In genomic region chr3:96813106-96813505, GRCm38 (mm10) we compare ENCODE assay signal across 8 mouse cellular contexts. TPM values are rescaled to one million over a fixed set of nuclear protein-coding genes. Genes with fewer than 3 reads are reported as not detected.
DNase-seq lines count a peak whose midpoint lies in the region; ATAC-seq and TF ChIP-seq lines count a peak whose summit lies in the region.

No protein-coding gene starts in this region.

- no peaks in the 10 kb centered on the region for H3K36me3 ChIP-seq in heart, embryonic 11.5 days (ENCODE audit: control insufficient read depth, insufficient read depth, low read length)
- H3K36me3 ChIP-seq in kidney, embryonic 15.5 days = no peaks in the 10 kb centered on the region
- H3K36me3 ChIP-seq in liver, embryonic 14.5 days (replicated peaks; ENCODE audit: control insufficient read depth, insufficient read depth, low read depth) = no peaks in the 10 kb centered on the region
- no peaks in the 10 kb centered on the region for H3K36me3 ChIP-seq in neural tube, embryonic 15.5 days

- no peak for TF ChIP-seq EP300 in liver, embryonic 14.5 days (IDR thresholded peaks at IDR 0.05; ENCODE audit: low read depth)

- DNase-seq in urinary bladder, postnatal 14 days (ENCODE audit: low spot score) = peak; percentile 48
- no peak for DNase-seq in urinary bladder, adult 2 months (ENCODE audit: low spot score)
- peak; percentile 28 for DNase-seq in c-Kit-positive CD71-negative TER-119-negative erythroid progenitor cells, embryonic 14.5 days (ENCODE audit: low read depth)
- DNase-seq in liver, embryonic 14.5 days (ENCODE audit: low read depth in 3 of 3, low spot score in 3 of 3) = peak in 1 of 3 experiments; percentile 14
- DNase-seq in ovary, postnatal 14 days (ENCODE audit: low spot score) = no peak

- TF ChIP-seq CTCF in liver, embryonic 14.5 days (IDR thresholded peaks at IDR 0.05; ENCODE audit: low read depth) = no peak; the same call in 1 of the 2 replicates

- peak overlapping the region; percentile 53 for H3K4me2 ChIP-seq in heart, embryonic 11.5 days
- H3K4me2 ChIP-seq in kidney, embryonic 15.5 days = peak overlapping the region; percentile 45
- peak overlapping the region; percentile 41; the same call in 1 of the 2 replicates for H3K4me2 ChIP-seq in liver, embryonic 14.5 days (ENCODE audit: low read depth)
- H3K4me2 ChIP-seq in neural tube, embryonic 15.5 days = 0 out of 2 replicates have a peak overlapping the region, but pooled peaks have one; percentile 30

- H3K4me3 ChIP-seq in heart, embryonic 11.5 days (ENCODE audit: low read depth, low read length) = 0 out of 2 replicates have a peak overlapping the region, but pooled peaks have one; percentile 10
- 0 out of 2 replicates have a peak overlapping the region, but pooled peaks have one; percentile 16 for H3K4me3 ChIP-seq in kidney, embryonic 15.5 days (replicated peaks)
- no peak overlapping the region for H3K4me3 ChIP-seq in liver, embryonic 14.5 days (ENCODE audit: insufficient read depth in 1 of 2, low read depth in 2 of 2, low read length in 2 of 2)
- no peak overlapping the region for H3K4me3 ChIP-seq in neural tube, embryonic 15.5 days (replicated peaks)

- ATAC-seq in heart, embryonic 11.5 days (replicated peaks; ENCODE audit: insufficient number of reproducible peaks, low FRiP score, low TSS enrichment) = peak; percentile 69; the same call in 1 of the 2 replicates
- ATAC-seq in kidney, embryonic 15.5 days (replicated peaks; ENCODE audit: low FRiP score) = 0 out of 2 replicates have a peak, but pooled peaks have one; percentile 6
- ATAC-seq in liver, embryonic 14.5 days (ENCODE audit: insufficient read depth) = no peak; the same call in 1 of the 2 replicates
- ATAC-seq in neural tube, embryonic 15.5 days (ENCODE audit: low FRiP score) = no peak

- peaks cover 8% of the 10 kb centered on the region for H3K4me1 ChIP-seq in heart, embryonic 11.5 days (ENCODE audit: control insufficient read depth, insufficient read depth, low read length)
- H3K4me1 ChIP-seq in kidney, embryonic 15.5 days = peaks cover 12% of the 10 kb centered on the region
- peaks cover 0 to 5% of the 10 kb centered on the region in 2 experiments; a peak in 2 of 4 replicates for H3K4me1 ChIP-seq in liver, embryonic 14.5 days (replicated peaks; ENCODE audit: control insufficient read depth in 2 of 2, insufficient read depth in 2 of 2, low read length in 1 of 2)
- peaks cover 7% of the 10 kb centered on the region; the same call in 1 of the 2 replicates for H3K4me1 ChIP-seq in neural tube, embryonic 15.5 days

- no peak overlapping the region for H3K27ac ChIP-seq in heart, embryonic 11.5 days (ENCODE audit: low read depth, low read length)
- no peak overlapping the region for H3K27ac ChIP-seq in kidney, embryonic 15.5 days
- no peak overlapping the region for H3K27ac ChIP-seq in liver, embryonic 14.5 days
- H3K27ac ChIP-seq in neural tube, embryonic 15.5 days (replicated peaks) = no peak overlapping the region

- H3K9ac ChIP-seq in heart, embryonic 11.5 days (ENCODE audit: low read depth, low read length) = no peak overlapping the region
- no peak overlapping the region for H3K9ac ChIP-seq in kidney, embryonic 15.5 days
- no peak overlapping the region for H3K9ac ChIP-seq in liver, embryonic 14.5 days (replicated peaks)
- H3K9ac ChIP-seq in neural tube, embryonic 15.5 days (replicated peaks) = no peak overlapping the region

- WGBS in heart, embryonic 11.5 days (ENCODE audit: insufficient replicate concordance) = 10% methylated on average over 9 of the region's 9 CpGs
- 21% methylated on average over 9 of the region's 9 CpGs for WGBS in kidney, embryonic 15.5 days
- 13% methylated on average over 9 of the region's 9 CpGs for WGBS in liver, embryonic 14.5 days (ENCODE audit: insufficient replicate concordance)
- WGBS in neural tube, embryonic 15.5 days = 36% methylated on average over 9 of the region's 9 CpGs

- peaks cover 2% of the 10 kb centered on the region; the same call in 1 of the 2 replicates for H3K27me3 ChIP-seq in heart, embryonic 11.5 days (ENCODE audit: control insufficient read depth, insufficient read depth, low read length)
- 0 out of 2 replicates have a peak, but pooled peaks cover 3% of the 10 kb centered on the region for H3K27me3 ChIP-seq in kidney, embryonic 15.5 days
- H3K27me3 ChIP-seq in liver, embryonic 14.5 days (ENCODE audit: control insufficient read depth, insufficient read depth, low read length) = no peaks in the 10 kb centered on the region
- no peaks in the 10 kb centered on the region for H3K27me3 ChIP-seq in neural tube, embryonic 15.5 days (replicated peaks)

- no peaks in the 10 kb centered on the region for H3K9me3 ChIP-seq in heart, embryonic 11.5 days (replicated peaks; ENCODE audit: control insufficient read depth, low read length)
- no peaks in the 10 kb centered on the region for H3K9me3 ChIP-seq in kidney, embryonic 15.5 days (replicated peaks)
- no peaks in the 10 kb centered on the region for H3K9me3 ChIP-seq in liver, embryonic 14.5 days (ENCODE audit: control insufficient read depth, low read length)
- no peaks in the 10 kb centered on the region for H3K9me3 ChIP-seq in neural tube, embryonic 15.5 days (replicated peaks)

RNA-seq across cellular contexts. Expression of gene Pdzk1, which starts 16.0 kb away (rescaled TPM):
- polyA plus RNA-seq in urinary bladder, adult 2 months (2012; rRNA removed) = 0.04 TPM in 1 of 2 replicates, not detected in the other
- 0.10 TPM in 1 of 2 replicates, not detected in the other for polyA plus RNA-seq in heart, embryonic 11.5 days (2014; fragmentation: Nextera tagmentation; extraction: Ambion mirVana)
- 125 and 138 TPM in 2 replicates for polyA plus RNA-seq in kidney, embryonic 15.5 days (2015; fragmentation: Nextera tagmentation; extraction: Ambion mirVana)
- polyA plus RNA-seq in liver, embryonic 14.5 days (2012; rRNA removed) = 3.8 and 6.3 TPM in 2 replicates
- polyA plus RNA-seq in liver, embryonic 14.5 days (2014; fragmentation: Nextera tagmentation; extraction: Ambion mirVana) = 11.4 and 12.3 TPM in 2 replicates
- 0.12 and 0.34 TPM in 2 replicates for polyA plus RNA-seq in neural tube, embryonic 15.5 days (2015; fragmentation: Nextera tagmentation; extraction: Ambion mirVana)

RNA-seq across cellular contexts. Expression of gene Cd160, which starts 16.0 kb away (rescaled TPM):
- polyA plus RNA-seq in urinary bladder, adult 2 months (2012; rRNA removed) = 0.29 and 0.78 TPM in 2 replicates
- 0.14 TPM in 1 of 2 replicates, not detected in the other for polyA plus RNA-seq in heart, embryonic 11.5 days (2014; fragmentation: Nextera tagmentation; extraction: Ambion mirVana)
- 0.09 and 0.16 TPM in 2 replicates for polyA plus RNA-seq in kidney, embryonic 15.5 days (2015; fragmentation: Nextera tagmentation; extraction: Ambion mirVana)
- polyA plus RNA-seq in liver, embryonic 14.5 days (2012; rRNA removed) = 0.07 and 0.08 TPM in 2 replicates
- polyA plus RNA-seq in liver, embryonic 14.5 days (2014; fragmentation: Nextera tagmentation; extraction: Ambion mirVana) = 0.11 TPM in 1 of 2 replicates, not detected in the other
- 0.19 and 6.5 TPM in 2 replicates for polyA plus RNA-seq in neural tube, embryonic 15.5 days (2015; fragmentation: Nextera tagmentation; extraction: Ambion mirVana)

Comparison
In these comparisons a context has a peak if more than half of its experiments do, and no peak if none do; other contexts are left out.
1. DNase-seq: peak in urinary bladder, postnatal 14 days (single experiment) and c-Kit-positive CD71-negative TER-119-negative erythroid progenitor cells, embryonic 14.5 days (single experiment); none in urinary bladder, adult 2 months (single experiment) and ovary, postnatal 14 days (single experiment).
2. ATAC-seq: peak in heart, embryonic 11.5 days (single experiment) and kidney, embryonic 15.5 days (single experiment); none in liver, embryonic 14.5 days (single experiment) and neural tube, embryonic 15.5 days (single experiment).
3. H3K4me3 ChIP-seq: peak in heart, embryonic 11.5 days (single experiment) and kidney, embryonic 15.5 days (single experiment); none in liver, embryonic 14.5 days (0 of 2) and neural tube, embryonic 15.5 days (single experiment).
4. Peak in every context shown above with its lines, with median percentiles within 50 percentile points of each other: H3K4me2 ChIP-seq.